Comparison of ENCODE assay signal across 8 mouse cellular contexts in the genomic region with DNA sequence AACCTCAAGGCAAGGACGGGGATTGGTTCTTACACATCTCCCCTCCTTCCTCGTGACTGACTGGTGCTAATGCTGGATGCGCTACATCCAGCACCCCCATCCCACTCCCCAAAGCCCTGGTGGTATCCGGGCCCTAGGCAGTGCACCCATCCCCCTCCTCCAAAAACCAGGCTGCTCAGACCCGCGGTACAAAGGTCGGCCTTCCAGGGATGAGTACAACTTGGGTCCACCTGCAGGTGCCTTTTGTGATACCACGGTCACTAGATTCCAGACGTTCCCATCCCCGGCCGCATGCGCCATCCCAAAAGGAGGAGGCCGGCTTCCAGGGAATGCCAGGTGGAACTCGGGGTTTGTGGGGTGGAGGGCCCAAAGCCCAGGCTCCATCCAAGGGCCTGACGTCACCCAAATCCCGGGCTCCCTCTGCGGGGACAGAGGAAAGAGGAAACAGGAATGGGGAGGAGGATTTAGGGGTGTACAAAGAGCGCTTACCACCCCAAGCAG. TPM values are rescaled to one million over a fixed set of nuclear protein-coding genes. Genes with fewer than 3 reads are reported as not detected.
DNase-seq lines count a peak whose midpoint lies in the region; ATAC-seq and TF ChIP-seq lines count a peak whose summit lies in the region.

No protein-coding gene starts in this region.

- peak; percentile 22 for DNase-seq in gastrocnemius, postnatal 10 days
- no peak for DNase-seq in gastrocnemius, adult 18-20 months (ENCODE audit: low spot score)
- peak; percentile 54 for DNase-seq in ZHBTc4 (ENCODE audit: low read depth, low spot score)
- DNase-seq in layer of hippocampus, postnatal 10 days (ENCODE audit: low spot score in 2 of 2) = peak; percentile 55 to 60
- peak; percentile 5 for DNase-seq in lung, postnatal 36 days
- peak; percentile 55 for DNase-seq in stomach, postnatal 0 days (ENCODE audit: low spot score)

- no peaks in the 10 kb centered on the region for H3K4me1 ChIP-seq in embryonic fibroblast, embryonic 13.5 days (ENCODE audit: control insufficient read depth, insufficient read depth, low read length)
- peaks cover 24% of the 10 kb centered on the region for H3K4me1 ChIP-seq in hindbrain, embryonic 12.5 days
- no peaks in the 10 kb centered on the region for H3K4me1 ChIP-seq in stomach, postnatal 0 days (replicated peaks; ENCODE audit: control insufficient read depth, insufficient read depth)

- H3K27ac ChIP-seq in embryonic fibroblast, embryonic 13.5 days (ENCODE audit: insufficient read depth, low read length) = no peak overlapping the region
- H3K27ac ChIP-seq in hindbrain, embryonic 12.5 days = peak overlapping the region; percentile 83
- H3K27ac ChIP-seq in stomach, postnatal 0 days (replicated peaks) = peak overlapping the region; percentile 83

- peak overlapping the region; percentile 63 for H3K4me2 ChIP-seq in hindbrain, embryonic 12.5 days (replicated peaks)
- H3K4me2 ChIP-seq in stomach, postnatal 0 days (replicated peaks; ENCODE audit: low read depth) = peak overlapping the region; percentile 84

- TF ChIP-seq POLR2A in embryonic fibroblast, embryonic 13.5 days (IDR thresholded peaks at IDR 0.05; ENCODE audit: low read depth, low read length) = no peak

- peak; percentile 73 for ATAC-seq in hindbrain, embryonic 12.5 days (ENCODE audit: low FRiP score)
- peak; percentile 3; the same call in 1 of the 2 replicates for ATAC-seq in stomach, postnatal 0 days (ENCODE audit: low FRiP score, low TSS enrichment)

- peak overlapping the region; percentile 84 for H3K9ac ChIP-seq in hindbrain, embryonic 12.5 days
- H3K9ac ChIP-seq in stomach, postnatal 0 days (ENCODE audit: low read length) = peak overlapping the region; percentile 77

- TF ChIP-seq CTCF in embryonic fibroblast, embryonic 13.5 days (IDR thresholded peaks at IDR 0.05; ENCODE audit: borderline replicate concordance, insufficient read depth, low read length) = no peak
- no peak for TF ChIP-seq CTCF in stomach, postnatal 0 days (IDR thresholded peaks at IDR 0.05; ENCODE audit: low read depth)

- H3K36me3 ChIP-seq in hindbrain, embryonic 12.5 days = peaks cover 6% of the 10 kb centered on the region; the same call in 1 of the 2 replicates
- no peaks in the 10 kb centered on the region for H3K36me3 ChIP-seq in stomach, postnatal 0 days (ENCODE audit: control insufficient read depth, insufficient read depth, low read length)

- peak overlapping the region; percentile 69 for H3K4me3 ChIP-seq in embryonic fibroblast, embryonic 13.5 days (ENCODE audit: insufficient read depth, low read length)
- H3K4me3 ChIP-seq in hindbrain, embryonic 12.5 days = peak overlapping the region; percentile 74
- peak overlapping the region; percentile 72 for H3K4me3 ChIP-seq in stomach, postnatal 0 days (ENCODE audit: low read depth, low read length)

- no peaks in the 10 kb centered on the region for H3K9me3 ChIP-seq in hindbrain, embryonic 12.5 days (replicated peaks)
- no peaks in the 10 kb centered on the region for H3K9me3 ChIP-seq in stomach, postnatal 0 days (ENCODE audit: control insufficient read depth, low read length)

- 1% methylated on average over 18 of the region's 18 CpGs for WGBS in hindbrain, embryonic 12.5 days
- 2% methylated on average over 18 of the region's 18 CpGs for WGBS in stomach, postnatal 0 days

- no peak for TF ChIP-seq EP300 in stomach, postnatal 0 days (optimal IDR thresholded peaks at IDR 0.05)

- 0 out of 2 replicates have a peak, but pooled peaks cover 3% of the 10 kb centered on the region for H3K27me3 ChIP-seq in hindbrain, embryonic 12.5 days
- H3K27me3 ChIP-seq in stomach, postnatal 0 days (ENCODE audit: control insufficient read depth, insufficient read depth, low read length) = no peaks in the 10 kb centered on the region

RNA-seq across cellular contexts. Expression of gene Scamp5, which starts 0.5 kb away (rescaled TPM):
- 1 to 10 TPM; 6.8 to 8.3 TPM for total RNA-seq in gastrocnemius, postnatal 10 days (2021)
- 1 to 10 TPM in 1 of 2 experiments, under 1 TPM in 1; 0.98 to 1.2 TPM for total RNA-seq in gastrocnemius, adult 18-20 months (2021)
- 23.7 and 26.1 TPM in 2 replicates for polyA plus RNA-seq in embryonic fibroblast, embryonic 13.5 days (2011; ENCODE audit: insufficient read length, low read depth, missing spikeins)
- 47.5 and 49.9 TPM in 2 replicates for polyA plus RNA-seq in hindbrain, embryonic 12.5 days (2016; fragmentation: Nextera tagmentation; extraction: Ambion mirVana)
- total RNA-seq in layer of hippocampus, postnatal 10 days (2021) = 100 to 1,000 TPM; 345 to 387 TPM
- 42.4 and 48.7 TPM in 2 replicates for polyA plus RNA-seq in stomach, postnatal 0 days (2015; fragmentation: Nextera tagmentation; extraction: Ambion mirVana)

RNA-seq across cellular contexts. Expression of gene Ppcdc, which starts 27.4 kb away (rescaled TPM):
- 1 to 10 TPM; 7.7 to 8.8 TPM for total RNA-seq in gastrocnemius, postnatal 10 days (2021)
- 1 to 10 TPM; 6.5 to 7.9 TPM for total RNA-seq in gastrocnemius, adult 18-20 months (2021)
- 26.6 and 31.0 TPM in 2 replicates for polyA plus RNA-seq in embryonic fibroblast, embryonic 13.5 days (2011; ENCODE audit: insufficient read length, low read depth, missing spikeins)
- polyA plus RNA-seq in hindbrain, embryonic 12.5 days (2016; fragmentation: Nextera tagmentation; extraction: Ambion mirVana) = 20.0 and 24.6 TPM in 2 replicates
- total RNA-seq in layer of hippocampus, postnatal 10 days (2021) = 10 to 100 TPM; 14.2 to 15.5 TPM
- polyA plus RNA-seq in stomach, postnatal 0 days (2015; fragmentation: Nextera tagmentation; extraction: Ambion mirVana) = 14.2 and 16.2 TPM in 2 replicates

RNA-seq across cellular contexts. Expression of gene Rpp25, which starts 36.5 kb away (rescaled TPM):
- total RNA-seq in gastrocnemius, postnatal 10 days (2021) = not detected
- not detected for total RNA-seq in gastrocnemius, adult 18-20 months (2021)
- polyA plus RNA-seq in embryonic fibroblast, embryonic 13.5 days (2011; ENCODE audit: insufficient read length, low read depth, missing spikeins) = 0.61 TPM in 1 of 2 replicates, not detected in the other
- 7.3 and 7.6 TPM in 2 replicates for polyA plus RNA-seq in hindbrain, embryonic 12.5 days (2016; fragmentation: Nextera tagmentation; extraction: Ambion mirVana)
- 10 to 100 TPM; 11.5 to 11.7 TPM for total RNA-seq in layer of hippocampus, postnatal 10 days (2021)
- polyA plus RNA-seq in stomach, postnatal 0 days (2015; fragmentation: Nextera tagmentation; extraction: Ambion mirVana) = 24.3 and 26.5 TPM in 2 replicates

RNA-seq across cellular contexts. Expression of gene Cox5a, which starts 53.8 kb away (rescaled TPM):
- 1,000 to 10,000 TPM in 1 of 2 experiments, 100 to 1,000 TPM in 1; 862 to 1,077 TPM for total RNA-seq in gastrocnemius, postnatal 10 days (2021)
- total RNA-seq in gastrocnemius, adult 18-20 months (2021) = 1,000 to 10,000 TPM; 1,174 to 1,300 TPM
- 252 and 293 TPM in 2 replicates for polyA plus RNA-seq in embryonic fibroblast, embryonic 13.5 days (2011; ENCODE audit: insufficient read length, low read depth, missing spikeins)
- 655 and 680 TPM in 2 replicates for polyA plus RNA-seq in hindbrain, embryonic 12.5 days (2016; fragmentation: Nextera tagmentation; extraction: Ambion mirVana)
- 100 to 1,000 TPM; 486 to 497 TPM for total RNA-seq in layer of hippocampus, postnatal 10 days (2021)
- 991 and 1,062 TPM in 2 replicates for polyA plus RNA-seq in stomach, postnatal 0 days (2015; fragmentation: Nextera tagmentation; extraction: Ambion mirVana)

Comparison
In these comparisons a context has a peak if more than half of its experiments do, and no peak if none do; other contexts are left out.
1. RNA of gene Scamp5, which starts 0.5 kb away (total RNA-seq): 345 to 387 TPM in layer of hippocampus, postnatal 10 days; 6.8 to 8.3 TPM in gastrocnemius, postnatal 10 days and 0.98 to 1.2 TPM in gastrocnemius, adult 18-20 months; every median in the first group is over 10 times any median in the second.
2. RNA of gene Rpp25, which starts 36.5 kb away (total RNA-seq): 11.5 to 11.7 TPM in layer of hippocampus, postnatal 10 days; not detected in gastrocnemius, postnatal 10 days and not detected in gastrocnemius, adult 18-20 months; every median in the first group is over 10 times any median in the second.
3. Peak in every context shown above with its lines, with median percentiles within 50 percentile points of each other: H3K4me3 ChIP-seq.